Mouse (Mus musculus): ENCODE measurements around the gene Rnf128. TPM values are rescaled to one million over a fixed set of nuclear protein-coding genes. Genes with fewer than 3 reads are reported as not detected.

The Rnf128 gene
- polyA plus RNA-seq, 1 experiment from 2014 or later = 6.9 TPM

Other genes with a start within 250 kb of the Rnf128 start
- gene Trap1a, start 229.6 kb upstream of the Rnf128 start, polyA plus RNA-seq (2016; fragmentation: Nextera tagmentation; extraction: Ambion mirVana) = not detected in 2 replicates
- gene D330045A20Rik, start 82.9 kb upstream of the Rnf128 start, polyA plus RNA-seq (2016; fragmentation: Nextera tagmentation; extraction: Ambion mirVana) = 1.3 and 2.0 TPM in 2 replicates
- 1.9 and 2.7 TPM in 2 replicates for gene Tbc1d8b, start 121.7 kb downstream of the Rnf128 start, polyA plus RNA-seq (2016; fragmentation: Nextera tagmentation; extraction: Ambion mirVana)
- 0.28 TPM in 1 of 2 replicates, not detected in the other for gene Gm15013, start 151.2 kb downstream of the Rnf128 start, polyA plus RNA-seq (2016; fragmentation: Nextera tagmentation; extraction: Ambion mirVana)
- gene Ripply1, start 219.0 kb downstream of the Rnf128 start, polyA plus RNA-seq (2016; fragmentation: Nextera tagmentation; extraction: Ambion mirVana) = not detected in 2 replicates
- 0.18 TPM in 1 of 2 replicates, not detected in the other for gene Cldn2, start 237.5 kb downstream of the Rnf128 start, polyA plus RNA-seq (2016; fragmentation: Nextera tagmentation; extraction: Ambion mirVana)